Mouse (Mus musculus): ENCODE data around the gene Fam98a.
A peak's percentile ranks its signal among the peaks of the same experiment; 100 is the strongest.

Gene Fam98a

DNA sequence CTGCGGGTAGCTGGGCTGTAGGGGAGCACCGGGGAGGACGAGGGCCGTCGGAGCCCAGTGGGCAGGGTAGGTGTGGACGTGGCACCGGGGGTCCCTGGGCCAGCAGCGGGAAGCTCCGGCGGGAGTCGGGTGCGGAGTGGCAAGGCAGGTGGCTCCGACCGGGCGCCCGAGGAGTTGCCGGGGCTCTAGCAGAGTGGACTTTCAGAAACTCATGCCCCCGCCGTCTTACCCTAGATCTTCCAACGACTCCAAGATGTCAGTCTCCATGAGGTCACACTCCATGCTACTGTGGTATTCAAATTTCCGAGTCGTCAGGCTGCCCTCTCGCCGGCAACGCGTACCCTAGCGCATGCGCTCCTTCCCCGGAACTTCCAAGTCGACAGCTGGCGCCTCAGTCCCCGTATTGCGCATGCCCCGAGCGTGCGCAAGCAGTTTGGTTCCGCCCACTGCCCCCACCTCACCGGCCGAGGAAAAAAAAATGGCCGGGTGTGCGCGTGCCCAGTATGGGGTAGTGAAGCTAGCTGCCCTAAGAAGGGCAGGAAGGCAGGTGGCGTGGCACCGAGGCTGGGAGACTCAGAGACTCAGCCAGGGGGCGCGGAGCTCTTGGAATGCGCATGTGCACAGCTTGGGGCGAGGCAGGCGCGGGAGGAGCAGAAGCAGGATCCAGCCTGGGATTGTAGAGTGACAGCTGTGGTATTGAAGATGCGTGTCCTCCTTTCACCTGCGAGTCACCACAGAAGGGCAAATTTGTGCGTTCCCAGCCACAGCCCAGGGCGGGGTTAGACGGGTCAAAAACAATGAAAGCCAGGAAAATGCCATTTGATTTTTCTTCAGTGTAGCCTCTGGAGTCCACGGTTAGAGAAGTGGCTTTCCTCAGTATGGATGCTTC, at the start of gene Fam98a:
Gene Fam98a, minus strand, starts transcription at position 435 of the 889 bp plus-strand sequence.
- peak; percentile 98 for DNase-seq

DNA sequence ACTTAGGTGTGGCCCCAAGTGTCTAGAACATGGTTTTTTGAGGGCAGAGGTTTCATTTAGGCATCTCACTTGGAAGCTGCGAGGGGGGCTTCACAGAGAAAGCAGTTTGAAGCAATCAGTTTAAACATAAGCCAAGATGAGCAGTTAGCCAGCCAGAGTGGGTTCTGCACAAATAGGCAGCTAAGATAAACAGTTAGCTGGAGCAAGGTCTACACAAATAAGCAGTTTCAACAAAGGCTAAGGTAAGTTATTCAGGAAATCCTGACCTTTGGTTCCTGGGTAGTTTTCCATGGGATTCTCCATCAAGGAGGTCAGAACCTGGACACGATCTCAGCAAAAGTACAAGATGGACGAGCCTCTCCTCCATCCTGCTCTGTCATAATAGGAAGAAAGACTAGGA, 46.9 kb upstream of the Fam98a start:
- no peak for DNase-seq

DNA sequence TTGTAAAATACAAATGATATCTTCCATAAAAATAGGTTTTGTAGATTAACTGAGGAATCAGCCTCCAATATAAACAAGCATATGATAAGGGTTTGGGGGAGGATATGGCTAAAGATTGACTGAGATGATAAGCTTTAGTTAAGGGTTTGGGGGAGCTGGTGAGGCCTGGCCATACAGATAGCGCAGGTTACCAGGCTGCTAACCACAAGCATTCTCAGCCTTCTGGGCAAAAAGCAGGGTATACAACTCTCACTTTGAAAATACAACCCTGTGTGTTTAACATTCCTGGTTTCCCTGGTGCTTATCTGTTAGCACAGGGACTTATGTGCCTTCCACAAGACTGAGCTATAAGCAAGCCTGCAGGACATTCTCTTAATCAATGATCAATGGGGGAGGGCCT, 31.0 kb upstream of the Fam98a start:
- DNase-seq: no peak

DNA sequence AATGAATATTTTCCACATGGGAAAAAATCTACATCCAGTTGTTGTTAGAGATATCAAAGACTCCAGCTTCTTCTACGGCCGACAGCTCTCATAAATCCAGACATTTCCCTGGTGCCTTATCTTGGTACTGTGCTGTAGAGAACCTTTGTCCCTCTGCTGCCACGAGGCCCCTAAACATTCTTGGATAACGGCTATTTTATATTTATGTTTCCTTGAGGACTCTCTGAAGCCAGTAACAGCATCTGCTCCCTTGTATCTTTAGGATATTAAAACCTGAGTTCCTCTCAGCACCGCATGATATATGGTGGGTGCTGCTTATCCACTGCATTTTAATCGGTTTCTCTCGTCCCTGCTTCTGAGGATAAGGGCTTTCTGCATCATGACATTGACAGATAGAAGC, 23.9 kb upstream of the Fam98a start:
- no peak for DNase-seq

DNA sequence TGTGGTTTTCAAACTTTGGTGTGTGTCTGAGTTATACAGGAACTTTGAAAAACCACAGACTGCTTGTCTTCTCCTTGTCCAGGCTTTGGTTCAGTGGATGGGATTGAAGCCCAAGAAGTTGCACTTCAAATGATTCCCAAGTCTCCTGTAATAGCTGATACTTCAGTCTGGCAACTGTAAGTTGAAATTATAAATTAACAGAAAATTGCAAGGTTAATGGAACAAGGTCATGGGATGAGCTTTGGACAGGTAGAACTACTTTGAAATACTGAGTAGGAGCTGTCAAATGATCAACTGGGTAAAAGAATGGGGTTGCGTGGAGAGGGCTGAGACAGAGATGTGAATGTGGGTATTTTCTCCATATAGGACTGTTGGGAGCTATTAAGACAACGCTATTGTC, 6.3 kb upstream of the Fam98a start:
- no peak for DNase-seq

DNA sequence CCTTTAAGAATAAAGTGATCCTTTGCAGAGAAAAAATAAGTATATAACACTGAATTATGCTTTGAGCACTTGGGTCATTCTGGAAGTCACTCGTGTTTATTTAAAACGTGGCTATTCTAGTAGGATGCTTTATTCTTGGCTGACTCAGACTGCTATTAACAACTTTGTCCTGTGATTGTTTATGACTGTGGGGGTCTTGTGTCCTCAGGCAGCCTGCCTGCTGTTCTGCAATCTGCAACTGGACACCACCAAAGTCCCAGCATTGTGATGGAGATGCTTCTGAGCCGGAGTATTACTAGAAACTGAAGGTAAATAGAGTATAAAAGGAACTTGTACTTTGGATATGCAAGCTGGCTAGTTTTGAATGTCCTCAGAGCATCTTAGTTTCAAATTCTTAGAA, 5.3 kb upstream of the Fam98a start:
- no peak for DNase-seq

DNA sequence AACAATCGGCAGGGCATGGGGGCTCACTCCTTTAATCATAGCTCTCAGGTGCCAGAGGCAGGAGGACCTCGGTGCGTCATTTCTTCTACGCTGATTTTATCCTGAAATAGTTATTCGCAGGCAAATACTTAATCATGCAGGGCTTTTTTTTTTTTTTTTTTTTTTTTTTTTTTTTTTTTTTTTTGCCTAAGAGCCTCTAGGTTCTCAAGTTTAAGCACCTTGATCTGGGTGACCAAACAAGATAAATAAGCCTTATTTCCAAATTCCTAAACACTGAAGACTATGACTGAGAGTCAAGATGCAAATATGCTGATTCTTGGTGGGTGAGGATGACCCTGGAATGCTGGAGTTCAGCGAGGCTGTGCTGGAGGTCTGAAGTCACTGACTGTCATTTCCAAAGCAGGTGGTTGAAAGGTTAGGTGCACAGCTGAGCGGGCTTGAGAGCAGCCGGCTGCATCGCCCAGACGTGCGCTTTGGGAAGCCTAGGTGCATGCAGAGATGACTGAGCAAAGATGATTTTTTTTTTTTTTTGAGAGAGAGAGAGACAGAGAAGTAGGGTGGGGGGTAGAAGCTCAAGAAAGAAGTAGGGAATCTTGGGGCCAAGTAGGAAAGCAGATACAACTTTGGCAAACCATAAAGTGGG, 854 bp downstream of the Fam98a start:
- peak; percentile 46 for DNase-seq

DNA sequence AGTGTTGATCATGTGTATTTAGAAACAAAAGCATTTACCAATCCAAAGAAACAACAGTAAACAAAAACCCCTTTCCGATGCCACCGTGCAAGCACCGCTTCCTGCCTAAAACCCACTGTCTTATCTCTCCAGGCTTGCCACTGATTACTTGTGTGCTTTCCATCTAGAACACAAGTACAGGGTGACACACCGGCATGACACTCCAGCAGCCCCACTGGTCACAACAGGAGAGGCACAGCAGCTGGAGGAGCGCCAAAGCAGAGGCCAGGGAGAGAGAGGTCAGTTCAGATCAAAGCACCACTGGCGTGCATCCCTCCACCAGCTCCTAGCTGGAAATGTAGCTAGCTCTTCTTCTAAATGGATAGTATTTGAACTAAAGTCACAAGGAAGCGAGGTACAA, 7.5 kb downstream of the Fam98a start:
- DNase-seq: no peak

DNA sequence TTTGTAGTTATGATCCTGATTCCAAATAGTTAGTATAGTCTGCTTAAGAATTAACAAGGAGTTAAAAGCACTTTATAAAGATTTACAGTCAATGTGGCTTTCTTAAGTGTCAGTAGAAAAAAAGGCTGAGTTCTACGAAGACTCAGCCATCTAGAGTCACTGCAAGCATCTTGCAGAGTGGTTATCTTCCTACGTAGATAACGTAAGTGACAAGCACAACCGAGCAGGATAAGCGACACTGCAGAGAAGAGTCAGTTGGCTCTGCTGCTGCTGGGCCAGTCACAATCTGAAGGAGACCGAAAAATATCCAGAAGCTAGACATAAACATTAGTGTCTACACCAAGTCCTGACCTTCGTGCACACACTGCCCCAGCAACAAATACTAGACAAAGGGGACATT, 8.3 kb downstream of the Fam98a start:
- DNase-seq: no peak

DNA sequence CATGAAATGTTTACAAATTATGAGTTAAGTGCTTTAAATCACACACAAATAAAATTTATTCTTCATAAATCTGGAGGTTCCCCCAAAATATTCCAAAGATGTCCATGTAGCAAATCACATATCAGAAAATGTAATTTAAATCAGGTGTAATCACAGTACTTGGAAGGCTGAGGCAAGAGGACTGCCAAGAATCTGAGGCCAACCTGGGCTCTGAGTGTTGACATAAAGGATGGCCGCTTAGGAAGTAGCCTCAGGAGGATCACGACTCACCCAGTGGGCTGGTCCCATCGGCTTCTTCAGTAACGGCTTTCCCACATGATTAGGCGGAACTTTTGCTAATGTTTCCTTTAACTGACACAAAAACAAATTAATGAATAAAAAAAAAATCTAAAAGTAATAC, 11.9 kb downstream of the Fam98a start:
- DNase-seq: no peak

DNA sequence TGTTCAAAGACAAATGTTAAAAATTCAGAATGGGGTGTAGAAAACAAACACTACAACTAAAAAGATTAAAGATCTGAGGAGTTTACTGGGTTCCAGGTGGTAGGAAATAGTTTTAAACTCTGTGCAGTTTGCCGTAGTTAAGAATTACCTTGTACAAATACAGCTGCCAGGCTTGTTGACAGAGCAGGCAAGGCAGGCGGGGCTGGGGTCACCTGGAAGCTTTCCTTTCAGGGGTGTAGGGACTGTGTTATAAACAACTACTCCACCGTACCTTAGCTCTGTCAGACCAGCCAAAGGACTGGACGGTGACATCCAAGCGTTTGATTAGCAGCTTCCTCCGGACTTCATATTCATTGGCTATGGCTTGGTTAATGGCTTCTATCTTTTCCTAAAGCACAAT, 12.6 kb downstream of the Fam98a start:
- no peak for DNase-seq

DNA sequence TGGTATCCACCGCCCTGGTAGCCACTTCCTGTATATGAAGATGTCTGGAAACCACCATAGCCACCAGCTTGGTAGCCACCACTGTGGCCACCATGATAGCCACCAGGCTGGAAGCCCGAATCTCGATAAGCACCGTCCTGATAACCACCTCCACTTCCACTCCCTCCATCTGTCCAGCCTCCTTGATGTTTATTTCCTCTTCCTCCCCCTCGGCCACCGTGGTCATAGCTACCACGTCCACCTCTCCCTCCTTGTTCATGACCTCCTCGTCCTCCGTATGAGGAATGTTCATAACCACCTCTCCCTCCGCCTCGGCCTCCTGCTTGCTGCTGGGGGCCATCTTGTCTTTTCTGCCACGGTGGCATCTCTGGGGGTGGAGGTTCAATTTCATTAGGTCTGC, 13.3 kb downstream of the Fam98a start:
- no peak for DNase-seq

DNA sequence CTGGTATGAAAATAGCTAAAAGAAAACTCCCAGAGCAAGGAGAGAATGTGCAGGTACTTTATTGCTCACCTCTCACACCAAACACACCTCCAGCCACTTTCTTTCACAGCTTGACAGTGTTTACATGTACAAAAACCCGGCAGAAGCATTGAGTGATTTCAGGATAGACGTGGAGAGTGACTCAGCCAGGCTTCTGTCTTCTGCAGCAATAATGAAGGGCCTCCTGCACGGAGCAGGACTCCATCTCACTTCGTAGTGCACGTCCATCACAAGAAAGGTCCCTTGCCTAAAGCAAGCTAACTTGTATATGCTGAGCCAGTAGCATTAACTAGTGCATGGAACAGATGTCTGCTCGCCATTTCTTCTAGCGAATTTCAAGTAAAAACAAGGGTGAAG, 14.7 kb downstream of the Fam98a start:
- DNase-seq: no peak

DNA sequence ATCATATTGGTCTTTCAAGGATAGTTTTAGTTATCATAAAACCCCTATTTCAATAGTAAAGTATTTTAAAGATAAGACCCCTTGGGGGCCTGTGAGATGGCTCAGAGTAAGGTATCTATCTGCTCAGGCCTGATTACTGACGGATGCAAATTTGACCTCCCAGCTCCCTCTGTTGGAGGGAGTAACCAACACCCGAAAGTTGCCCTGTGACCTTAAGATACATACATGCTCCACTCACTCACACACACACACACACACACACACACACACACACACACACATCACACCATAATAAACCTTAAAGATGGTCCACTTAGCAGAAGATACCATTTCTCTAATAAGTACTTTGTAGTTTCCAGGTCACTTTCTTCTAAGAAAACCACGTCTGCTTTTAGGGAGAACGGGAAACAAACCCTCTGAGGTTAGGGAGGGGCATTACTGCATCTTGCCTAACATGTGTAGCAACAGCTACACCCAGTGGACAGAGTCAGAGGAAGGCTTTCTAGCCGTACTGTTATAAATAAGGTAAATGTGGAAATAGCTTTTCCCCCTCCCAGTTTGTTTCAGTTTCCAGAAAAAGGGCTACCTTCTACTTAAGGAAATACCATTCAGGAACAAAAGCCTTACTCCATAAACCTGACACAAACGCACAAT, 15.2 kb downstream of the Fam98a start:
- no peak for DNase-seq

DNA sequence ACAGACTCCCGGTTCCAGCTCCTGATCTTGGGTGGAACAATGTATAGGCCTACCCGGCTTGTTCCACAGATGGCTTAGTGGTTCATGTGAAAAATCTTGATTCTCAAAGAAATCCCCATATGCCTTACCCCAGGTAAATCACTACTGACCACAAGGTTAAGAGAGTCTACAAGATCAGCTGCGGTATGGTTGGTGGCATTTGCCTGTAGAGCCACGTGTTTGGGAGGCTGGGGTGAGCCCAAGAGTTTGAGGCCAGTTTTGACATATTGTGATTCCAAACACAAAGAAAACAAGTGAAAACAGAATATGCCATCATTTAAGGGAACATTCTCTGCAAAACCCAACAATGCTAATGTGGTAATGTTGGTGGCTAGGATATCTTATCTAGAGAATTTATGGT, 16.1 kb downstream of the Fam98a start:
- no peak for DNase-seq

DNA sequence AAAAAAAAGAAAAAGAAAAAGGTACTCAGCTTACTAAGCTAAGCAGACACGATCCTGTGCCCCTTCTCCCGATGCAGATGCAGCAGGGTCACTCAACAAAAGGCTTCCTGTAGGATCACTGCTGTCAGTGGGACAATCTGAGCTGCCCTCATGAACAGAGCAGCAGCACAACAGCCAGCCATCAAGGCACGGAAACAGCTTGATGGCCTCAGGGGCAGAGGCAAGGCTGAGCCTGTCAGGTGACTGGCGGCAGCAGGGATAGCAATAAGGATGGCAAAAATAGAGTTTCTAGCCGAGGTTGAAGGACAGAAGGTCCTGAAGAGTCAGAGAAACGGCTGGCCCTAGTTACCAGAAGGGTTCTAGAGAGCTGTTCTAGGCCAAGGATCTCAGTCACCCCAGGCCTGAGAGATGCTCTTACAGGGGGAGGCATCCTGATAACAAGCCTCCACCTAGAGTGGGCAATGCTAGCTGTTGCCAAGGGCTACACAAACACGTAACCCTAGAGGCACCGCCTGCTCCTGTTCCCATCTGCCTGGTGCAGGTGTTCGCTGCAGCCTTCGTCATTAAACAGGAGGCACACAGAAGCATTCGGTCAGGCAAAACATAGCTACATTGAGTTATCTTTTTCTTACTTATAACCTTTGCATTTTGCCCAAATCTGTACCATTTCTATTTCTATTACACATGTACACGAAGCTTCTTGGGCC, 17.3 kb downstream of the Fam98a start:
- no peak for DNase-seq

DNA sequence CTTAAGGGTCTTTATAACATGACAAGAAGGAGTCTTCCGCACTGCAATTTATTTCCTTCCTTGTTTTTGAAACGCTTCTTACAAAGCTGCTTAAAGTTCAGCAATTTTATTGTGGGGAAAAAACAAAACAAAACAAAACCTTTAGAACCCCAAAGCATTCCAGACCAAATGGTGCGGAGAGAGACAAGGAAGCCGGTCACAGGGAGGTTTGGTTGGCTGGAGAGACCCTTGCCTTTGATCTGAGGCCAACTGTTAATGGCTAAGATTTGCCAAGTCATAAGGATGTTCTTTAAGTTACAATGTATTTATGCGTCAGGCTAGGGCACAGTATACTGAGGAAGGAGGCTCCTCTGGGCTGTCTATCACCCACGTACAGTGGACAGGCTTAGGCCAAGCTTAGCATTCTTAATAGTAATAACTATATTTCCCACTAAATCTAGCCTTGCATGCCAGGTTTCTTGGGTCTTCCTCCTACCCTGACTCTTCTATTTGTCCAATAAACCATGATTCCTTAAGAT, 19.2 kb downstream of the Fam98a start:
- no peak for DNase-seq

DNA sequence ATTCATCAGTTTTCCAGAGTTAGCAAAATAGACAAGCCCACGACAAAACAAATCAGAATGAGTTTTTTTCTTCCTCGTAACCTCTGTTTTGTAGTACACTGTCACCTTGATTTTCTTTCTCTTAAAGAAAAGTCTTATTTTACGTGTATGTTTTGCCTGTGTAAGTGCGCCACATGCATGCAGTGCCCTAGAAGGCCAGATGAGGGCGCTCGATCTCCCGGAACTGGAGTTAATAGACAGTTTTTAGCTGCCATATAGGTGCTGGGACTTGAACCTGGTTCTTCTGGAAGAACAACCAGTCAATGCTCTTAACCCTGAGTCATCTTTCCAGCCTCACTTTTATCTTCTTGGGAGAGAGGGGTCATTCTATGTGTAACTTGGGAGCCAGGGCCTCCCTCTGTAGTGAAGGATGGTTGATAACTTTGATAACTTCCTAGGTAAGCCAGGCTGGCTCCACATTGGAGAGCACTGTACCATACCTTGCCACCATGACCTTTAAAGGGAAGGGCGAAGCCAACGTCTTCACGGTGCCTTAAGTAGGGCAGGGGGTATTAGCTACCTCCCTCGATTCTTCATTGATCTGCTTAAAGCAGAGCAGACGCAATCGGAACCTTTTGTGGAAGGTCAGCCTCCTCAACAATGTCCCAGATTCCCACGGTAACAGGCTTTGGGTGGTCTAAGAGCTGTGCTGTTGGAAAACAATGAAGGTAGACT, 22.4 kb downstream of the Fam98a start:
- DNase-seq: no peak

DNA sequence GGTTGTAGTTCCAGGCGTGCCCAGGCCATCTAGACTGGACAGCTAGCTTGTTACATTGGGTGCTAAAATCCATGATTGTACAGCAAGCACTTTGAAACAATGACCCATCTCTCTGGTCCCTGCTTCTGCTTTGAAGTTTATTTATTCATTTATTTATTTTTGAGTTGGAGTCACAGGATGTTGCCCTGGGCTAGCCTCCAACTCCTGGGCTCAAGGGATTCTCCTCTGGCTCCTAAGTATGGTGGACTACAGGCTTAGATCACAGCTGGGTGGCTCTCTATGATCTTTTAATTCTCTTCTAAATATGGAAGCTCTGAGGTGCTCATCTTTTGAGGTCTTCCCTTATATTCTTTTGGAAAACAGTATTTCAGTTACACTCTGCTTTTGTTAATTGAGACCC, 25.3 kb downstream of the Fam98a start:
- no peak for DNase-seq

DNA sequence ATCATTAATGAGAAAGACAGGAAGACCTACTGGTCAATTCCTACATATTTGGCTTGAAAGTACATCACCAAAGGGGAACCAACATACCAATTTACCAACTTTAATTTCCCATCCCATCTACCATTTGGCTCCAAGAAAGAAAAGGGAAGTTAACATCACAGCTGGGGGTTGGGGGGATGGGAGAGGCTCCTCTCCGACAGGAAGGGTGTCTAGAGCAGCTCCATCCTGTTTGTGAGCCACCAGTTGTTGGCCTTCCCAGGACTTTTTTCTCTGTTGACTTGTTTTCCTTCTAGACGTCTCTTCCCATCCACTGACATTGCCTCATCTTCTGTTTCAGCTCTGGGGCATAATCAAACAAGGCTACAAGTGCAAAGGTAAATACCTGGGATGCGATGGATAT, 27.9 kb downstream of the Fam98a start:
- no peak for DNase-seq

DNA sequence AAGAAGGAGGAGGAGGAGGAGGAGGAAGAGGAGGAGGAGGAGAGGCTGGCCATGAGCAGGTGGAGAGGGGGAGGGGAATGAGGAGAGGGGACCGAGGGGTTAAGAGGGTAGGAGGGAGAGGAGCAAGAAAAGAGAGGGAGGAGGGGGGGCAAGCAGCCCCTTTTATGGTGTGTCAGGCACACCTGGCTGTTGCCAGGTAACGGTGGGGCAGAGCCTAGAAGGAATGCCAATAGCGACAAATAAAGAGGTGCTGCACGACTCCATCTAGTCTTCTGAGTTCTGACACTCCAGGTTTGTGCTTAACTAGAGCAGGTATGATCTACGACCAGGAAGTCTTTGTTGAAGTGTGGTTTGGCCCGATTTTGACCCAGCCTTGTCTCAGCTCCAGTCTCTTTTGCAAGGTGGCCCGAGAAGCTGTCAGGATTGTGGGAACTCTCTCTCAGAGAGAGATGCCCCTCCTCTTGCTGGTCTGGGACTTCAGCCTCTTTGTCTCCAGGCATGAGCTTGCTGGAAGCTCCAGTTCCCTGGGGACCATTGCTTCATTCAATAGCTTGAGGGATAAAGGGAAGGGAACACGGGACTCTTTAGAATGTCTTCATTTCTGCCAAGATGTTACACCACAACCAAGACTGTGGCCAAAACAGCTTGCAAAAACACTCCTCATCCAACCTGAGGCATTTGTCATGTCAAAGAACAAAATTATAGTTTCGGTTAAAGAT, 29.2 kb downstream of the Fam98a start:
- no peak for DNase-seq
